Mouse (Mus musculus): Measurements from ENCODE around the gene Ccdc3. TPM values are rescaled to one million over a fixed set of nuclear protein-coding genes. Genes with fewer than 3 reads are reported as not detected.

Ccdc3 gene
- polyA plus RNA-seq, 1 experiment from 2014 or later, result 12.1 TPM

DNA sequence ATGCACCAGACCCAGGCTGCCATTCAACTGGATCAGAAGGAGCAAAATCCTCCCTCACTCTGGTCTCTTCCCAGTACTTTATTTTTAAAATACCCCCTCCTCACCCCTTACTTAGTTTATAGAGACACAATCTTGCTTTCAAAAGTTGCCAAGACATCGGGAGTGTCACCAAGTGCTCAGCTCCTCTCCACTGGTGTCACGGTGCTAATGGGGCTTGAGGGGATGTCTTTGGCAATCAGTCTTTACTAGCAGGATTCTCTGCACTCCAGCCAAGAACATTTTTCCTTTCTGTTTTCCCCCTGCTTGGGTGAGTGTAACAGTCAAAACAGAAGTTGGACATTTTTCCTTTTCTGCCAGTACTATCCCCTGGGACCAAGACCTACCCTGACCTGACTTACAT lies 10.3 kb downstream of the Ccdc3 start:
- Histone ChIP-seq H3K4me2 (ENCODE audit: low read length) (no peak overlapping the region), H3K27ac (no peak overlapping the region), H3K9ac (ENCODE audit: low read depth, low read length) (no peak overlapping the region), H3K36me3 (ENCODE audit: insufficient read depth, low read length) (no peaks in the 10 kb centered on the region), H3K27me3 (ENCODE audit: insufficient read depth, low read length) (no peaks in the 10 kb centered on the region), H3K4me1 (replicated peaks; ENCODE audit: insufficient read depth, low read length) (0 out of 2 replicates have a peak, but pooled peaks cover 3% of the 10 kb centered on the region), H3K4me3 (replicated peaks; ENCODE audit: low read depth, low read length) (no peak overlapping the region), H3K9me3 (replicated peaks; ENCODE audit: low read length) (no peaks in the 10 kb centered on the region)
- 49% methylated on average over 2 of the region's 2 CpGs for WGBS
- DNase-seq (ENCODE audit: low spot score) (no peak), ATAC-seq (replicated peaks; ENCODE audit: low FRiP score, low read depth) (no peak)
- no peak for TF ChIP-seq CTCF (IDR thresholded peaks at IDR 0.05; ENCODE audit: low read depth)

DNA sequence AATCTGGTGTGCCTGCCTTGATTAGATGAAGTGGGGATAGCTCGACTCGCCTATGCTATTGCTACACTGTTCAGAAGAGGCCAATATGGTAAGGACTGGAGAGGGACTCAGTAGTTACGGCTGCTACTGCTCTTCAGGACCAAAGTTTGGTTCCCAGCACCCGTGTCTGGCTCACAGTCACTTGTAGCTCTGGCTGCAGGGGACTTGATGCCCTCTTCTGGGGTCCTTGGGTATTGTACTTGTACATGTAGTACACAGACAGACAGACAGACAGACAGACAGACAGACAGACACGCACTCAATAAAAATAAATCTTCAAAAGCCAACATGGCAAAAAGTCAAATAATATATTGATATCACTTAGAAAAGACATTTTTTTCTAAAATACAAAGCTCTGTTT lies 17.1 kb downstream of the Ccdc3 start:
- 96% methylated on average over 5 of the region's 5 CpGs for WGBS
- DNase-seq (ENCODE audit: low spot score) (no peak), ATAC-seq (replicated peaks; ENCODE audit: low FRiP score, low read depth) (no peak)
- Histone ChIP-seq H3K27me3 (ENCODE audit: insufficient read depth, low read length) (no peaks in the 10 kb centered on the region), H3K9ac (ENCODE audit: low read depth, low read length) (no peak overlapping the region), H3K27ac (no peak overlapping the region), H3K36me3 (ENCODE audit: insufficient read depth, low read length) (no peaks in the 10 kb centered on the region), H3K4me2 (ENCODE audit: low read length) (no peak overlapping the region), H3K4me3 (replicated peaks; ENCODE audit: low read depth, low read length) (no peak overlapping the region), H3K4me1 (replicated peaks; ENCODE audit: insufficient read depth, low read length) (no peaks in the 10 kb centered on the region), H3K9me3 (replicated peaks; ENCODE audit: low read length) (no peaks in the 10 kb centered on the region)
- TF ChIP-seq CTCF (IDR thresholded peaks at IDR 0.05; ENCODE audit: low read depth), result no peak

DNA sequence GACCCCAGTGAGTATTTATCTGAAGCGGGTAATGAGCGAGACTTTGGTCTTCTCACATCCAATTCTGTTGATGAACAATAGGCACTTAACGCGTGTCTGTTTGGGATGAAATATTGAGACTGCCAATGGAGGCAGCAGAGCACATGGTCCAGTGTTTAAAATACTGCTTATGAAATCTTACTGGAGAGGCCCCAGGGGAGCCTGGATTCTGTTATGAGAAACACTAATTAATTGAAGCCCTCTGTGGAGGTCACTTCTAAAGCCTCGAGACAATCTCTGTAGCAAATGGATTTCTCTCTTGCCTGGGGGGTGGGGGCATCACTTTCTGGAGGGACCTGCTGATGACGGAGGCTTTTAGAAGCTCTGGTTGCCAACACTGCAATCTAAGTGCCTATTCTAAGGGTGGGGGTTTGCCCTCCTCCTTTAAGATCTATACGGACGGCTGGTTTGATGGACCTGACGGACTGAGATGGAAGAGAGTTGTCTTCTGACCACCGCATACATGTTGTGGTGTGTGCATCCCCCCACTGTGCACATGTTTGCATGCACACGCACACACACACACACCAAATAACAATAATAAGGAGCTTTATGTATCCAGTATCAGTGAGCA lies 22.8 kb downstream of the Ccdc3 start:
- Histone ChIP-seq H3K9me3 (replicated peaks; ENCODE audit: low read length) (no peaks in the 10 kb centered on the region), H3K27ac (no peak overlapping the region), H3K4me2 (ENCODE audit: low read length) (no peak overlapping the region), H3K9ac (ENCODE audit: low read depth, low read length) (no peak overlapping the region), H3K36me3 (ENCODE audit: insufficient read depth, low read length) (no peaks in the 10 kb centered on the region), H3K4me3 (replicated peaks; ENCODE audit: low read depth, low read length) (no peak overlapping the region), H3K4me1 (replicated peaks; ENCODE audit: insufficient read depth, low read length) (no peaks in the 10 kb centered on the region), H3K27me3 (ENCODE audit: insufficient read depth, low read length) (no peaks in the 10 kb centered on the region)
- TF ChIP-seq CTCF (IDR thresholded peaks at IDR 0.05; ENCODE audit: low read depth), result no peak
- WGBS, result 75% methylated on average over 11 of the region's 11 CpGs
- no peak for ATAC-seq (replicated peaks; ENCODE audit: low FRiP score, low read depth)
- DNase-seq (ENCODE audit: low spot score), result peak; percentile 38

- Histone ChIP-seq H3K9ac (ENCODE audit: low read depth, low read length) (no peak overlapping the region), H3K27ac (no peak overlapping the region), H3K4me3 (replicated peaks; ENCODE audit: low read depth, low read length) (no peak overlapping the region), H3K36me3 (ENCODE audit: insufficient read depth, low read length) (no peaks in the 10 kb centered on the region), H3K9me3 (replicated peaks; ENCODE audit: low read length) (no peaks in the 10 kb centered on the region), H3K27me3 (ENCODE audit: insufficient read depth, low read length) (no peaks in the 10 kb centered on the region), H3K4me2 (ENCODE audit: low read length) (no peak overlapping the region), H3K4me1 (replicated peaks; ENCODE audit: insufficient read depth, low read length) (no peaks in the 10 kb centered on the region; the same call in 1 of the 2 replicates)
- TF ChIP-seq CTCF (IDR thresholded peaks at IDR 0.05; ENCODE audit: low read depth), result peak; percentile 49
- no peak for DNase-seq (ENCODE audit: low spot score)
- ATAC-seq (replicated peaks; ENCODE audit: low FRiP score, low read depth), result no peak; the same call in 1 of the 2 replicates
- 71% methylated on average over 11 of the region's 11 CpGs for WGBS
These were observed 23.6 kb downstream of the Ccdc3 start for GRCm38 (mm10) chr2:5161002-5161745.

GRCm38 (mm10) chr2:5161908-5162674 lies 24.5 kb downstream of the Ccdc3 start:
- WGBS, result 81% methylated on average over 3 of the region's 3 CpGs

DNA sequence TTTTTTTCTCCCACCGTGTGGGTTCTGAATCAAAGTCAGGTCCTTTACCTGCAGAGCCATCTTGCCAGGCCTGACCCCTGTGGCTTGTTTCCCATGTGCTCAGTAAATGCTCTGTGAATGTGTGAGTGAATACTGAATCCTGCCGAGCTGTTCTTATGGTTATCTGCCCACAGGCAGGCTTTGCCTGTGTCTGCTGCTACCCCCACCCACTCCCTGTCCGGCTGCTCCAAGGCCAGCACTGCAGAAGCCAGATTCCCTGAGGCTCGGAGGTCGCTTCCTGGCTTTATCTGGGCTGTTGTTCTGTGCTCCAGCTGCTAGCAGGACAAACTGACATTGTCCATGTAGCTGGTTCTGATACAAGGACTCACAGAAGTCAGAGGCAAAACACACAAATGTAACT lies 25.2 kb downstream of the Ccdc3 start:
- Histone ChIP-seq H3K4me1 (replicated peaks; ENCODE audit: insufficient read depth, low read length) (no peaks in the 10 kb centered on the region; the same call in 1 of the 2 replicates), H3K27ac (no peak overlapping the region), H3K9ac (ENCODE audit: low read depth, low read length) (no peak overlapping the region), H3K27me3 (ENCODE audit: insufficient read depth, low read length) (no peaks in the 10 kb centered on the region), H3K9me3 (replicated peaks; ENCODE audit: low read length) (no peaks in the 10 kb centered on the region), H3K4me2 (ENCODE audit: low read length) (no peak overlapping the region), H3K36me3 (ENCODE audit: insufficient read depth, low read length) (no peaks in the 10 kb centered on the region), H3K4me3 (replicated peaks; ENCODE audit: low read depth, low read length) (no peak overlapping the region)
- DNase-seq (ENCODE audit: low spot score) (no peak), ATAC-seq (replicated peaks; ENCODE audit: low FRiP score, low read depth) (no peak)
- TF ChIP-seq CTCF (IDR thresholded peaks at IDR 0.05; ENCODE audit: low read depth), result no peak
- 55% methylated on average over 5 of the region's 5 CpGs for WGBS

More at GRCm38 (mm10) chr2:5161908-5162674, 24.5 kb downstream of the Ccdc3 start:
- Histone ChIP-seq H3K27me3 (ENCODE audit: insufficient read depth, low read length) (no peaks in the 10 kb centered on the region), H3K27ac (no peak overlapping the region), H3K9me3 (replicated peaks; ENCODE audit: low read length) (no peaks in the 10 kb centered on the region), H3K4me2 (ENCODE audit: low read length) (no peak overlapping the region), H3K4me1 (replicated peaks; ENCODE audit: insufficient read depth, low read length) (no peaks in the 10 kb centered on the region; the same call in 1 of the 2 replicates), H3K9ac (ENCODE audit: low read depth, low read length) (no peak overlapping the region), H3K4me3 (replicated peaks; ENCODE audit: low read depth, low read length) (no peak overlapping the region), H3K36me3 (ENCODE audit: insufficient read depth, low read length) (no peaks in the 10 kb centered on the region)
- no peak for DNase-seq (ENCODE audit: low spot score)
- TF ChIP-seq CTCF (IDR thresholded peaks at IDR 0.05; ENCODE audit: low read depth), result no peak
- ATAC-seq (replicated peaks; ENCODE audit: low FRiP score, low read depth), result no peak

All from kidney, postnatal 0 days (tissue).